Mouse (Mus musculus): ENCODE measurements around the gene Gm10135.
A peak's percentile ranks its signal among the peaks of the same experiment; 100 is the strongest.
"Not testable (repeated sequence)": the region's sequence is repeated elsewhere in the genome, so short reads cannot be mapped to it uniquely, and the experiment has no call there.

The Gm10135 gene

GRCm38 (mm10) chr5:72974602-72975001, at the start of gene Gm10135:
Gene Gm10135 (minus strand): TSS chr5:72974702.
- DNase-seq = no peak

DNA sequence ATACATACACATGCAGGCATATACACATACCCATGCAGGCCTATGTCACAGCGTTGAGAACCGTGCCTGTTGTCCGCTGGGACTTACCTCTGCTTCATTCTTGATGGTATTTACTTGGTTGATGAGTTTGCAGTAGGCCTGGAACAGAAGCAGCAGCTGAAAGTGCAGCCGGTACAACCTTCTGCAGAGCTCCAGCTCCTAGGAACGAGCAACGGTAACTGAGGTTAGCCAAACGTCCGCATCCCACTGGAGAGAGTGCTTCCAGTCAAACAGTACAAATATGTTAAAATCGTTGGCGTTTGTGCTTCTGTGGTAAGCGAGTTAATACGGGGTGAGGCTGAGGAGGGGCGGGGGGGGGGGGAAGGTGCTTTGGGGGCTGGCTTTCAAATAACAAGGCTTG, 49.3 kb upstream of the Gm10135 start:
- DNase-seq = no peak

DNA sequence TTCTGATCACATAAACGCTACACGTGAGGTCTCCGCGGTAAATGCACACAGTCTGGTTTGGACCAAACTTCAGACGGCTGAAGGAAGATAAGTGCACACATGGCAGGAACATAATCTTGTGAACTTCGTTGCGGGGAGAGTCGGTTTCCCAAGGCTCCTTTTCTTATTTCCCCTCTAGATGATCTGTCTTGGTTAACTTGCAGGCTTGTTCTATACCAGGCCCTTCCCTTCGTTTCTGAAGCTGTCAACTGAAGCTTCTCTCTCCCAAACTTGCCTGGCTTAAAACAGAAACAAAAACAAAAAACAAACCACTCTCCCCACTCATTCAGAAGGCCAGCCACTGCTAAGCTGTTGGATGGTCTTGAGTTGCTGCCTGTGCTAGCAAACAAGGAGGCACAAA, 40.2 kb upstream of the Gm10135 start:
- DNase-seq = no peak

GRCm38 (mm10) chr5:73013611-73014287, 39.2 kb upstream of the Gm10135 start:
- not testable (repeated sequence) for DNase-seq

- not testable (repeated sequence) for DNase-seq
These were observed 38.5 kb upstream of the Gm10135 start for GRCm38 (mm10) chr5:73012884-73013610.

- DNase-seq = not testable (repeated sequence)
These were observed 37.3 kb upstream of the Gm10135 start for GRCm38 (mm10) chr5:73011806-73012205.

DNA sequence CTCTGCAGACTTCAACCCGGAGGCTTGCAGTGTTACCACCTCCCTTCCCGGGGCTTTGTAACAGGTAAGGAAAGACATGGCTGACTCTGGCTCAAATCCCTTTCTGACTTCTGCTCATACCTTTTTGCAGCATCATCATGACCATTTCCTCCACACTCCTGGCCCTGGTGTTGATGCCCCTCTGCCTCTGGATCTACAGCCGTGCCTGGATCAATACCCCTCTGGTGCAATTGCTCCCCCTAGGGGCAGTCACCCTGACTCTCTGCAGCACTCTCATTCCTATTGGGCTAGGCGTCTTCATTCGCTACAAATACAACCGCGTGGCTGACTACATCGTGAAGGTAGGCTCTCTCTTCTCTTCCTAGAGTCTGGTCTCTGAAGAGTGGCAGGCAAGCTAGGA, 33.7 kb upstream of the Gm10135 start:
- not testable (repeated sequence) for DNase-seq

DNA sequence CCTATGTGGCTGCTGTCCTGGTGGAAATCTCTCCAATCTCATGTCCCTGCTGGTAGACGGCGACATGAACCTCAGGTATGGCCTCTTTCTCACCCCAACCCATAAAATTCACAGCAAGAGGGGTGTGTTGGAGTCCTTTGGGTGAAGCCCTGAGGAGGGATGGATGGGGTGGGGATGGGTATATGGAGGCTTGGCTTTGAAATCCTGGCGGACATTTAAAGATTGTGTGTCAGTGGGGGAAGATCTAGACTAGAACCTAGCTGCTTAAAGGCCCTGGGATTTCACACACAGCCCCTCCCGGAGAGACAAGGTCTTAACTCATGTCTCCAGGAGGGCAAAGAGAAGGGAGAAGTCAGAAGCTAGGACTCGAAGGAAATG, 33.1 kb upstream of the Gm10135 start:
- no peak for DNase-seq

GRCm38 (mm10) chr5:73006784-73007581, 32.5 kb upstream of the Gm10135 start, which contains the start of gene Slc10a4:
Gene Slc10a4 (plus strand): TSS chr5:73006883.
- no peak for DNase-seq

DNA sequence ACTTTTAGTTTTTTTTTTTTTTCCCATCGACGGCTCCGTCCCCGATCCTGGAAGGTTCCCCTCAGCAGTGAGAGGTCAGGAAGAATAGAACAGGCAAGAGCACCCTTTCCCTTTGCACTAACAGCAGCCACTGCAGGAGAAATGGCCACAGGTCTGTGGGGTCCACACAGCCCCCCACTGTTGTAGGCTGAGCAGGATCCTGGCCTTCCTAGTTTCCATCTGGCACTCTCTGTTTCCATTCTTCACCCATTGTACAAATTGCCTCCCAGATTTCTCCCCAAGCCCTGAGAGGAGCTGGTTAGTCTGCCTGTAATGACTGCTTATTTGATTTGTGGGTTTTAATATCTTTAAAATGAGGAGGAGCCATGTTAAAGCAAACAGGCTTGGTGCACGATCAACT, 29.5 kb upstream of the Gm10135 start:
- DNase-seq = no peak

DNA sequence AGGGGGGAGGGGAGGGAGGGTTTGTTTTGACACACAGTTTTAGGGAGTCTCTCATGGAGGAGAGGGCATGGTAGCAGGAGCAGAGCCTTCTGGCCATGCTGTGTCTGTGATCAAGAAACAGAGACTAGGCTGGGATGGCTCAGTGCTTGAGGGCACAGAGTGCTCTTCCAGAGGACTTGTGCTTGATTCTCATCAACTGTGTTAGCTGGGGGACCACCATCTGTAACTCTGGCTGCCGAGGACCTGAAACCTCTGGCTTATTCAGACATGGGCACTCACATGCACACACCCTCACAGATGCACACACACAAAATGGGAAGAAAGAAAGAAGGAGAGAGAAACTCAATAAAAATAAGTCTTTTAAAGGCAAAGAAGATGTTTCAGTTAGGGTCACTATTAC, 24.0 kb upstream of the Gm10135 start:
- not testable (repeated sequence) for DNase-seq

- DNase-seq = no peak
These were observed 20.9 kb upstream of the Gm10135 start for GRCm38 (mm10) chr5:72995379-72995778.

- DNase-seq = no peak
These were observed 20.4 kb upstream of the Gm10135 start for GRCm38 (mm10) chr5:72994928-72995327.

DNA sequence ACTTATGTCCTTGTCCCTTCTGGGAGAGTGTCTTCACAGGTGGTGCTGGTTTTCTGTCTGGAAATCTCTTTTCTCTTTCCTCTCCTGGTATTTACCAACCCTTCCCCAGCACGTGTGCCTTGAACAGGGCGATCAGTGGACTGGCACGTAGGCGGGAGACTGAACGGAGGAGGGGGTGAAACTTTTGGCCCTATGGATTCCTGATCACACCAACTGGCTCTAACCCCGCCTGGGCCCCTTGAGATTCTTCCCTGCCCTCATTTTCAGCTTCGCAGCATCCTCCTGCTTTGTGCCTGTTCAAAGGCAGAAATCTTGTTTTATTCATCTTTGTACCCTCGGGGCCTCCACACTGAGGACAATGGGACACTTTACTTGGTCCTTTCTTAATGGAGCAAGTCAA, 19.9 kb upstream of the Gm10135 start:
- no peak for DNase-seq

DNA sequence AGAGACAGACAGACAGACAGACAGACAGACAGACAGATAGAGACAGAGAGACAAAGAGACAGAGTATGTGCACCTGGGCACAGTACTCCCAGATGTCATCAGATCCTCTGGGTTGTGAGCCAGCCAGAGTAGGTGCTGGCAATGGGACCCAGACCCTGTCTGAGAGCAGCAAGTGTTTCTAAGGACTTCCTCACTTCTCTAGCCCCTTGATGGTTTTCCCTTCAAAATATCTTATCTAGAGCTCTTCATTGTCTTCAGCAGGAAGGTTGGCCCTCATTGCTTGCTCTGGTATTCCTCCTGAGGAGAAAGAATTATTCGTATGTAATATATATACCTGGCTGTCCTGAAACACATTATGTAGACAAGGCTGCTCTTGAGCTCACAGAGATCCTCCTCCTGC, 18.0 kb upstream of the Gm10135 start:
- no peak for DNase-seq

- DNase-seq = no peak
These were observed 15.3 kb upstream of the Gm10135 start for GRCm38 (mm10) chr5:72989756-72990155.

DNA sequence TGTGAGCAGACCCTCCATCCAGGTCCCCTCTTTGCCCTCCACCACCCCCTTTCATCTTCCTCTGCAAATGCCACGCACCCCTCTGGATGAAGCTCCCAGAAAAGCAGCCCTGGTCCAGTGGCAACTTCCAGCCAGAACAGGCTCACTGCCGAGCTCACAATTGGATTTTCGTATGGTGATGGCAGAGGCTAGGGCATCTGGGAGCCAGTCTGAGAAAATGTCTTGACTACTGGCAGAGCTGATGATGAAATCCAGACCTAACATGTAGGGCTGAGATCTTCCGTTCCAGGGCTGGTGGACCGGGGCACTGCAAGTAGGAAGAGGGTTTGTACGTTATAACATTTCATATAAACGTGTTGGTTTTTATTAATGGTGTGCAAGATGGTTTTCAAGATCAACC, 13.3 kb upstream of the Gm10135 start:
- DNase-seq = no peak

DNA sequence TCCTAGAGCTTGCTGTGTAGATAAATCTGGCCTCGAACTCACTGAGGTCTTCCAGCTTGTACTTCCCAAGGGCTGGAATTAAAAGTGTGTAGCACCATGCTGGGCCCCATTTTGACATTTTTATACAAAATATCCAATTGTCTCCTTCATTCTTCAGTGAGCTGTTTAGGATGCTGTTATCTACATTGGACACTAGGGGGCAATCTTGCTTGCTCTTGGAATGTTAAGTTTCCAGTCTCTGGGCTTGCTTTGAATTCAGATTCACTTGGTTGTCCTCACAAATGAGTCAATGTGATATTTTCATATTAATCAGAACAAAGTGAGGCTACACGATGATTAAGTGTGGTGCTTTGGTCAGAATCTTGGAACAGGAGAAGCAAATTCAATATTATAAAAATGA, 9.6 kb upstream of the Gm10135 start:
- peak; percentile 13 for DNase-seq

DNA sequence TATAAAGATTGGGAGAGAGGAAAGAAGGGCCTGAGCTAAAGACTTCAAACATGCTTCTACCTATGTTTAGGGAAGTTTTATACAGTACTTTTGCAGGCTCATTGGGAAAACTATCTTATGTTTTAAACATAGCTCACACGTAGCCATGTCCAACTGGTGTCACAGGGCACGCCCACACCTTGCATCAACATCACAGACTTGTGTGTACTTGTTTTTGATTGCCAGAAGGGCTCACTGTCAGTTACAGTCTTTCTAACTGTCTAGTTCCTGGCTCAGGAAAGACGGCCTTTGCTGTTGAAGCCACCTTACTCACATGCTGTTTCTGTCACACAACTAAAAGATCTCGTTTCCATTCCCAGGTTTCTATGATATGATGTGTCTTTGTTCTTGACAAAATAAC, 2.0 kb upstream of the Gm10135 start:
- DNase-seq = no peak

- DNase-seq = no peak
These were observed 1.5 kb upstream of the Gm10135 start for GRCm38 (mm10) chr5:72975996-72976395.

GRCm38 (mm10) chr5:72972934-72973333, 1.6 kb downstream of the Gm10135 start:
- DNase-seq = no peak

GRCm38 (mm10) chr5:72972435-72972834, 2.1 kb downstream of the Gm10135 start:
- no peak for DNase-seq

GRCm38 (mm10) chr5:72965706-72966105, 8.8 kb downstream of the Gm10135 start:
- DNase-seq = no peak

DNA sequence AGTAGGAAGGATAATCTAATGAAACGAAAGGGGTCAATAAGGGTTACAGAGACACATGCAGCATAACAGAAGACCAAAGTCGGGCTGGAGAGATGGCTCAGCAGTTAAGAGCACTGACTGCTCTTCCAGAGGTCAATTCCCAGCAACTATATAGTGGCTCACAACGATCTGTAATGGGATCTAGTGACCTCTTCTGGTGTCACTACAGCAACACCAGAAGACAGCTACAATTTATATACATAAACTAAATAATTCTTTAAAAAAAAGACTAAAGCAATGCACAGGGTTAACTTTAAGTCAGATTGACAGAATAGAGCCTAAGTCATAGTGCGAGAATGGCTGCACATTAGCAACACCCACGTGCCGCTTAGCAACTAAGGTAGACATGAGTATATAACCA, 14.4 kb downstream of the Gm10135 start:
- DNase-seq = no peak

Data from cerebellum, adult 8-10 months (tissue).